Mouse (Mus musculus): ENCODE measurements around the gene Sap18.
"Not testable (repeated sequence)": the region's sequence is repeated elsewhere in the genome, so short reads cannot be mapped to it uniquely, and the experiment has no call there.

The Sap18 gene

GRCm38 (mm10) chr14:57797991-57798931, at the start of gene Sap18:
Gene Sap18, plus strand, starts transcription at chr14:57798180.
- peak; percentile 99 for DNase-seq (ENCODE audit: low read depth, low spot score)

- no peak for DNase-seq (ENCODE audit: low read depth, low spot score)
Observed at GRCm38 (mm10) chr14:57749501-57749900, 48.5 kb upstream of the Sap18 start.

- not testable (repeated sequence) for DNase-seq (ENCODE audit: low read depth, low spot score)
Observed at GRCm38 (mm10) chr14:57751006-57751405, 47.0 kb upstream of the Sap18 start.

- no peak for DNase-seq (ENCODE audit: low read depth, low spot score)
Observed at GRCm38 (mm10) chr14:57753351-57753992, 44.5 kb upstream of the Sap18 start.

- no peak for DNase-seq (ENCODE audit: low read depth, low spot score)
Observed at GRCm38 (mm10) chr14:57755661-57756060, 42.3 kb upstream of the Sap18 start.

- DNase-seq (ENCODE audit: low read depth, low spot score), result no peak
Observed at GRCm38 (mm10) chr14:57756094-57756493, 41.9 kb upstream of the Sap18 start.

- DNase-seq (ENCODE audit: low read depth, low spot score), result no peak
Observed at GRCm38 (mm10) chr14:57758237-57758636, 39.7 kb upstream of the Sap18 start, which contains the start of gene Lats2. Gene Lats2, minus strand, starts transcription at chr14:57758388.

GRCm38 (mm10) chr14:57760447-57761412, 37.2 kb upstream of the Sap18 start:
- no peak for DNase-seq (ENCODE audit: low read depth, low spot score)

- DNase-seq (ENCODE audit: low read depth, low spot score), result no peak
Observed at GRCm38 (mm10) chr14:57769102-57769501, 28.9 kb upstream of the Sap18 start.

GRCm38 (mm10) chr14:57772157-57772815, 25.7 kb upstream of the Sap18 start:
- no peak for DNase-seq (ENCODE audit: low read depth, low spot score)

- no peak for DNase-seq (ENCODE audit: low read depth, low spot score)
Observed at GRCm38 (mm10) chr14:57787406-57787805, 10.6 kb upstream of the Sap18 start.

- DNase-seq (ENCODE audit: low read depth, low spot score), result no peak
Observed at GRCm38 (mm10) chr14:57789311-57789710, 8.7 kb upstream of the Sap18 start.

- DNase-seq (ENCODE audit: low read depth, low spot score), result no peak
Observed at GRCm38 (mm10) chr14:57789759-57790158, 8.2 kb upstream of the Sap18 start.

GRCm38 (mm10) chr14:57791171-57791570, 6.8 kb upstream of the Sap18 start:
- DNase-seq (ENCODE audit: low read depth, low spot score), result no peak

- DNase-seq (ENCODE audit: low read depth, low spot score), result no peak
Observed at GRCm38 (mm10) chr14:57797551-57797950, 429 bp upstream of the Sap18 start.

- no peak for DNase-seq (ENCODE audit: low read depth, low spot score)
Observed at GRCm38 (mm10) chr14:57803731-57804130, 5.8 kb downstream of the Sap18 start.

- peak; percentile 59 for DNase-seq (ENCODE audit: low read depth, low spot score)
Observed at GRCm38 (mm10) chr14:57808558-57808957, 10.6 kb downstream of the Sap18 start.

GRCm38 (mm10) chr14:57810886-57811285, 12.9 kb downstream of the Sap18 start:
- DNase-seq (ENCODE audit: low read depth, low spot score), result no peak

GRCm38 (mm10) chr14:57811844-57812243, 13.9 kb downstream of the Sap18 start:
- peak; percentile 46 for DNase-seq (ENCODE audit: low read depth, low spot score)

- no peak for DNase-seq (ENCODE audit: low read depth, low spot score)
Observed at GRCm38 (mm10) chr14:57820839-57821238, 22.9 kb downstream of the Sap18 start.

Data from brain, adult 2 months (tissue).